Mouse (Mus musculus) right cerebral cortex, postnatal 10 days (tissue): ENCODE results near the gene Zar1l.
"Not testable (repeated sequence)": the region's sequence is repeated elsewhere in the genome, so short reads cannot be mapped to it uniquely, and the experiment has no call there.

Experiments
- DNase-seq, 2 experiments: peaks; one replicate each; pipeline ENCODE4 v3.0.0; 2021; ENCODE audit warnings: low spot score in 2 of 2

Zar1l gene

GRCm38 (mm10) chr5:150518064-150518463 lies at the start of gene Zar1l:
TSS of gene Zar1l (minus strand) at chr5:150518164.
- no peak for DNase-seq

- DNase-seq: no peak
These were observed 49.0 kb upstream of the Zar1l start for GRCm38 (mm10) chr5:150566971-150567370.

GRCm38 (mm10) chr5:150566226-150566625 lies 48.3 kb upstream of the Zar1l start:
- peak; percentile 56 to 75 for DNase-seq

GRCm38 (mm10) chr5:150564426-150564825 lies 46.5 kb upstream of the Zar1l start:
- DNase-seq: no peak

GRCm38 (mm10) chr5:150561783-150562182 lies 43.8 kb upstream of the Zar1l start:
- no peak for DNase-seq

GRCm38 (mm10) chr5:150561376-150561775 lies 43.4 kb upstream of the Zar1l start:
- no peak for DNase-seq

GRCm38 (mm10) chr5:150560851-150561250 lies 42.9 kb upstream of the Zar1l start:
- no peak for DNase-seq

GRCm38 (mm10) chr5:150559519-150560103 lies 41.6 kb upstream of the Zar1l start:
- peak in 1 of 2 experiments; percentile 3 for DNase-seq

- no peak for DNase-seq
These were observed 33.7 kb upstream of the Zar1l start for GRCm38 (mm10) chr5:150551637-150552036.

- DNase-seq: peak in 1 of 2 experiments; percentile 12
These were observed 25.2 kb upstream of the Zar1l start for GRCm38 (mm10) chr5:150543184-150543583.

- no peak for DNase-seq
These were observed 23.3 kb upstream of the Zar1l start for GRCm38 (mm10) chr5:150541302-150541701.

GRCm38 (mm10) chr5:150525239-150525638 lies 7.3 kb upstream of the Zar1l start:
- no peak for DNase-seq

- no peak for DNase-seq
These were observed 4.9 kb upstream of the Zar1l start for GRCm38 (mm10) chr5:150522867-150523234.

- peak; percentile 93 to 95 for DNase-seq
These were observed 4.2 kb upstream of the Zar1l start, which contains the start of gene Brca2 for GRCm38 (mm10) chr5:150521937-150522866. TSS of gene Brca2 (plus strand) at chr5:150522630.

GRCm38 (mm10) chr5:150519551-150519950 lies 1.6 kb upstream of the Zar1l start:
- DNase-seq: no peak

GRCm38 (mm10) chr5:150514027-150514426 lies 3.9 kb downstream of the Zar1l start:
- no peak for DNase-seq

- no peak for DNase-seq
These were observed 4.7 kb downstream of the Zar1l start for GRCm38 (mm10) chr5:150513264-150513663.

- no peak for DNase-seq
These were observed 7.3 kb downstream of the Zar1l start for GRCm38 (mm10) chr5:150510451-150511225.

- no peak for DNase-seq
These were observed 22.2 kb downstream of the Zar1l start for GRCm38 (mm10) chr5:150495792-150496191.

GRCm38 (mm10) chr5:150491573-150492173 lies 26.3 kb downstream of the Zar1l start:
- DNase-seq: not testable (repeated sequence)

GRCm38 (mm10) chr5:150490821-150491220 lies 27.1 kb downstream of the Zar1l start:
- DNase-seq: no peak

- no peak for DNase-seq
These were observed 27.7 kb downstream of the Zar1l start for GRCm38 (mm10) chr5:150490285-150490684.
